ENCODE assay signal across 8 mouse cellular contexts in the genomic region with DNA sequence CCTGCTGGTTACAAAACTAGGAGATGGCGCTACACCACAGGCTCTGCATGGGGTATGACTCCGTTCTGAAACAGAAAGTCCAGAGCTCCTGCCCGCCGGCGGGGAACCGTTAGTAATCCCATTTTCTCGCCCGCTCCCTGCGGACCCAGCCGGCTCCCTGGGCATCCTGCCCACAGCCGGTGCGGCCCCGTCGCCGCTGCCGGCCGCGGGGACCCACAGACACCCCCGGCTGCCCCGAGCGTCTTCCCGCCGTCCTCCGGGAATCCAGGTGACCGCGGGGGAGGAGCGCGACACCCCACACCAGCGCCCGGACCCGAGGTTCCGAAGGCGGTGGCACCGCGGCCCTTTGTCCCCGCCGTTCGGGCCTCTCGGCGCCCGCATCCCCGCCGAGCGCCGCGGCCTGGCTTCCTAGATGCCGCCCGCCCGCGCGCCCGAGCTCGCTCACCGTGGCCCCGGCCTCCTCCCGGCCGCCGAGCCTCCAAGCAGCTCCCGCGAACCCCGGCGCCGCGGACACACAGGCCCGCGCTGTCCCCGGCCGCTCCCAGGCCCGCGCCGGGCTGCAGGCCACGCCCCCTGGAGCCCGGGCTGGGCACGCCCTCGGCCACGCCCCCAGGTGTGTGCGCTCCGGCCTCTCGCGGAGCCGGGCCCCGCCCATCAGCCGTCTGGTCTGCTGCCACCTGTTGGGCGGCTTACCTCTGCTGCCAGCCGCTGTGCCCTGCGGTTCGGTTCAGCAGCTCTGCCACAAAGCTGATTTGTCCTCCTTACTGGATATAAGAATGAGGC. TPM values are rescaled to one million over a fixed set of nuclear protein-coding genes. Genes with fewer than 3 reads are reported as not detected.
DNase-seq lines count a peak whose midpoint lies in the region; ATAC-seq and TF ChIP-seq lines count a peak whose summit lies in the region.

A gene (minus strand): TSS at position 605 of the 783 bp plus-strand sequence.

- ATAC-seq in hindbrain, postnatal 0 days, result peak; percentile 95
- ATAC-seq in megakaryocyte, adult 5-6 weeks (ENCODE audit: poor library complexity, severe bottlenecking), result peak; percentile 98

- H3K9ac ChIP-seq in hindbrain, postnatal 0 days (replicated peaks; ENCODE audit: low read length), result peak within 1 kb of the TSS; percentile 82

- H3K36me3 ChIP-seq in hindbrain, postnatal 0 days (ENCODE audit: insufficient read depth, low read length), result peaks cover 10% of the 10 kb centered on the region; the same call in 1 of the 2 replicates

- no peaks in the 10 kb centered on the region for H3K4me1 ChIP-seq in hindbrain, postnatal 0 days (ENCODE audit: insufficient read depth, low read length)

- no peaks in the 10 kb centered on the region for H3K9me3 ChIP-seq in hindbrain, postnatal 0 days (ENCODE audit: low read length)

- under 1% methylated on average over 67 of the region's 87 CpGs for WGBS in hindbrain, postnatal 0 days

- peak; percentile 80 for TF ChIP-seq CTCF in gastrocnemius, adult 2 months (IDR thresholded peaks at IDR 0.05)
- peak; percentile 66 for TF ChIP-seq CTCF in hindbrain, postnatal 0 days (IDR thresholded peaks at IDR 0.05; ENCODE audit: low read depth)
- TF ChIP-seq CTCF in left cerebral cortex, adult 2 months (IDR thresholded peaks at IDR 0.05), result peak; percentile 58

- H3K4me3 ChIP-seq in gastrocnemius, adult 2 months, result peak within 1 kb of the TSS; percentile 79
- H3K4me3 ChIP-seq in hindbrain, postnatal 0 days (ENCODE audit: low read length), result peak within 1 kb of the TSS; percentile 95
- peak within 1 kb of the TSS; percentile 85 for H3K4me3 ChIP-seq in left cerebral cortex, adult 2 months

- peak; percentile 69 for DNase-seq in WW6 (ENCODE audit: low read depth, low spot score)
- peak; percentile 71 to 91 for DNase-seq in cerebellum, postnatal 4 days (ENCODE audit: low spot score in 2 of 2)
- peak; percentile 98 for DNase-seq in gastrocnemius, adult 2 months
- DNase-seq in hindbrain, postnatal 0 days (ENCODE audit: low spot score), result peak; percentile 96
- peak; percentile 93 to 95 for DNase-seq in left cerebral cortex, adult 2 months (ENCODE audit: extremely low spot score in 1 of 2, low spot score in 2 of 2)
- peak; percentile 87 to 91 for DNase-seq in right cerebral cortex, adult 2 months (ENCODE audit: low spot score in 2 of 2)
- DNase-seq in urinary bladder, postnatal 14 days (ENCODE audit: low spot score), result peak; percentile 96

- H3K27me3 ChIP-seq in hindbrain, postnatal 0 days (ENCODE audit: insufficient read depth, low read length), result no peaks in the 10 kb centered on the region

- H3K27ac ChIP-seq in gastrocnemius, adult 2 months, result peak within 1 kb of the TSS; percentile 95
- H3K27ac ChIP-seq in hindbrain, postnatal 0 days, result peak within 1 kb of the TSS; percentile 86
- peak within 1 kb of the TSS; percentile 83 for H3K27ac ChIP-seq in left cerebral cortex, adult 2 months

- intact Hi-C loops in gastrocnemius, adult 2 months (cut with DNase I), result loop anchor here (1.0 to 5.0 kb wide), 3 partner anchors 66 to 156 kb away; a partner anchor contains a TSS
- intact Hi-C loops in left cerebral cortex, adult 2 months (cut with DNase I), result loop anchor here (2.0 to 5.0 kb wide), 2 partner anchors 66 to 89 kb away; a partner anchor contains a TSS

- H3K4me2 ChIP-seq in hindbrain, postnatal 0 days (ENCODE audit: low read depth, low read length), result peak within 1 kb of the TSS; percentile 57

RNA-seq across cellular contexts. Expression of the gene that starts here (rescaled TPM):
- total RNA-seq in gastrocnemius, adult 2 months (2021), result 10 to 100 TPM; 25.2 to 31.6 TPM
- total RNA-seq in hindbrain, postnatal 0 days (2014; rRNA removed), result 39.8 and 45.4 TPM in 2 replicates
- polyA plus RNA-seq in hindbrain, postnatal 0 days (2015; fragmentation: Nextera tagmentation; extraction: Ambion mirVana), result 45.4 and 45.7 TPM in 2 replicates
- total RNA-seq in left cerebral cortex, adult 2 months (2021), result 10 to 100 TPM; 22.8 to 27.3 TPM
- 6.5 and 7.3 TPM in 2 replicates for total RNA-seq in megakaryocyte, adult 5-6 weeks (2015)
- total RNA-seq in megakaryocyte, adult 5-6 weeks (2017), result 4.1 and 5.2 TPM in 2 replicates

Comparison
In these comparisons a context has a peak if more than half of its experiments do, and no peak if none do; other contexts are left out.
1. Peak in every context shown above with its lines: DNase-seq, ATAC-seq, H3K4me3 ChIP-seq and H3K27ac ChIP-seq.